Mouse (Mus musculus) right cerebral cortex, postnatal 4 days (tissue): ENCODE measurements around the gene Trip6.

Experiments used
- DNase-seq: peaks from one replicate; pipeline ENCODE4 v3.0.0-alpha.2; 2022

The Trip6 gene

DNA sequence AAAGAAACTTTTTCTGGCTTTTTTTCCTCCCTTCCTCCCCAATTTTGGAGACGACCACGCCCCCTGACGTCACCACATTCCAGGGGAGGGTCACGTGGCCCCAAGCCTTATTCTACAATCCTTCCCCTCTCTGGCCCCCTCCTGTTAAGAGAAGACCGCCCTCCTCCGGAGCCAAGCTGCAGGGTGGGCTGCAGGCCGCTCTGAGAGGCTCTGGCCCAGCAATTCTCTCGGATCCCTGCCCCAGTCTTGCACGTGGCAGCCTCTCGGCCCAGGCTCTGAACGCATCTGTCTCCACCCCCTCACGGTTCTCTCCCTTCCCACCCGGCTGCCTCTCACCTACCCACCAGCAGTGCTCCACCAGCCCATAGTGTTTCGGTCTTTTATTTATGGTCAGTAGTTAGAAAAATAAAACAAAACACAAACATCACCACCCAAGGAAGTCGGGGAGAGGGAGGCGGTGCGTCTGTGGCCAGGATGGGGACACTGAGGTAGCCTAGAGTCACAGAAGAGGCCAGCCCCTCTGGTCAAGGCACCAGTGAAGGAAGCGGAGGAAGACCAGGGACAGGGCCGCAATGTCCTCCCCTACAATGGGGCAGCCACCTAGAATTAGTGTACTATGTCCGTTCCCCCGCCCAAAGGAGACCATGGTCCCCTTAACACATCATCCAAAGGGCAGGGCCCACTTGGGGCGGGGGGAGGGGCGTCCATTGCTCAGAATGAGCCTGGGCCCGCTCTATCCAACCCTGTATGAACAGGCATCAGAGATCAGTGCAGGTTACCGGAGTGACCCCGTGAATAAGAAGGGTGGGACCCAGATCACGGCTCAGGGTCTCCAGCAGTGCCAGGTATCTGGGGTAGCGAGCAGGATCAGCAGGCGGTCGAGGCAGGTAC, at the start of gene Trip6:
TSS of gene Trip6 (minus strand) at position 212 of the 891 bp plus-strand sequence.
- DNase-seq, result peak; percentile 79

DNA sequence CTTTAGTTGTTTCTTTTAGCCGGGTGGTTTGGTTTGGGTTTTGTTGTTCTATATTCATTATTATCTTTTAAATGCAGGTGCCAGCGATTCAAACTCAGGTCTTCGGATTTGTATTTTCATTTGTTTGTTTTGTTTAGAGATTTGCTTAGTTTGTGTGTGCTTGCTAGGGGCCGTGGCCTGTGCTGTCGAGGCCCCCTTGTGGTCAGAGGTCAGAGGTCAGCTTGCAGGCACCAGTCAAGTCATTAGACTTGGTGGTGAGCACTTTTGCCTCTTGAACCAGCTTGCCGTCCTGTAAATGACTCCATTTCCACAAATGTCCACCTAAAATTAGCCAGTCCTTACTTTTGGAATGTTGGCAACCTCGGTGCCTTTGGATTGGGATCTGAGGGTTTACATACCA, 44.2 kb upstream of the Trip6 start:
- no peak for DNase-seq

DNA sequence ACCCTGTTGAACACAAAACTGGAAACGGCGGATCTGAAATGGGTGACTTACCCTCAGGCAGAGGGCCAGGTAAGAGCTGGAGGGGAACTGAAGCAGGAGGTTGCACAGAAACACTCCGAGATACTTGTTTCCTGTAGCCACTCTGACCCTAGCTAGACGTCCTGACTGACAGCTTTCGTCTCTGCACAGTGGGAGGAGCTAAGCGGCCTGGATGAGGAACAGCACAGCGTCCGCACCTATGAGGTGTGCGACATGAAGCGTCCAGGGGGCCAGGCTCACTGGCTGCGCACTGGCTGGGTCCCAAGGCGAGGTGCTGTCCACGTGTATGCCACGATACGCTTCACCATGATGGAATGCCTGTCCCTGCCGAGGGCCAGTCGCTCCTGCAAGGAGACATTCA, 39.9 kb upstream of the Trip6 start:
- DNase-seq, result no peak

DNA sequence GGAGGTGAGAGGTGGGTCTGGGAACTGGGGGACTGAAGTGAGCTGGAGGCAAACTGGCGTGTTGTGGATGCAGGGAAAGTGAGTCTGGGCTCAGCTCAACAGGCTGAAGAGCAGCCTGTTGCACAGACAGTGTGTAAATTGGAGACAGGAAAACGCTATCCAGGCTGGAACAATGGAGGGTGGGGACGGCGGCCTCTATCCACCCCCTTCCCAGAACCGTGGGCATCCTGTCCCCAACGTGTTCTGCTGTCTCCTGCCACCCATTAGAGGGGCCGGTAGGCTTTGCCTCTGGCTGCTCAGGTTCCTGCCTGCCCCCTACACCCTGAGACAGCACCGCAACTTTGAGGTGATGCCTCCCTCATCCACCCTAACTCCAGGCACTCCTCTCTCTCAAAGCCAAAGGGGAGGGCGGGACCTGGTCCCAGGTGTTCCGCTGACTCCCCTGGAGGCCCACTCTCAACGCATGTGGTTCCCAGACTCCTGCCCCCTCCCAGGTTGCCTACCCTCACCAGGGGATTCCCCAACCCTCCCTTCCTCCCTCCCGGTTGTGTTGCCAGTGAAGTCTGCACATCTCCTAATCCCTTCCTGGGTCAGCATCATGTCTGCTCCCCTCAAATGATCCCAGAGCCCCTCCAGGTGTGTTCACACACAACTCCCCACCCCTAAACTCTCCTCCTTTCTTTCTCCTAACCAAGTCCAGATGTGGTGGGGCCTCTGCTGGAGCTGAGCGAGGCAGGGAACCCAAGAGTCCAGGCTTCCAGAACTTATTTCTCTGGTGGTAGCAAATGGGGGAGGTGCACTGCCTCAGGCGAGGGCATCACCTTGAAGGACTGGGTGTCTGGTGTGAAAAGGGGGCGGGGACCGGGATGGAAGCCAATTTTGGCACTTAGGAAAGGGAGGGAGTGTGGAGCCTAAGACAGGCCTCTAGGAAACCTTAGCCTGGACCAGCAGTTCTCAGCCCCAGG, 38.1 kb upstream of the Trip6 start:
- no peak for DNase-seq

DNA sequence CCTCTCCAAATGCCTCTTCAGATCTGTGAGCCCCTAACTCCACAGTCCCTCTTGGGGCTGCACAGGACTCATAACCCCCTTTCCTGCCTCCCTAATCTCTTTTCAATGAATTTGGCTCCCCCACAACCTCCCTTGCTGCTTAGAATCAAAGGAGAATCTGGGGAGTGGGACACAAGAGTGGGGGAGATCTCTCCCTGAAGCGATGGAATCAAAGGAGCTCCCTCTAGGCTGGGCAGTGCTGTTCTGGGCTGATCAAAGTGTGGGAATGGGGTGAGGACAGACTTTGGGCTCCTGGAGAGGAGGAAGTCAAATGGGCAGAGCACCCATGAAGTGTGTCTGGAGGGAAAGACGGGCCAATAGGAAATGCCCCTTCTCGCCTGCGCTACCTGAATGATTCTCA, 37.2 kb upstream of the Trip6 start:
- no peak for DNase-seq

DNA sequence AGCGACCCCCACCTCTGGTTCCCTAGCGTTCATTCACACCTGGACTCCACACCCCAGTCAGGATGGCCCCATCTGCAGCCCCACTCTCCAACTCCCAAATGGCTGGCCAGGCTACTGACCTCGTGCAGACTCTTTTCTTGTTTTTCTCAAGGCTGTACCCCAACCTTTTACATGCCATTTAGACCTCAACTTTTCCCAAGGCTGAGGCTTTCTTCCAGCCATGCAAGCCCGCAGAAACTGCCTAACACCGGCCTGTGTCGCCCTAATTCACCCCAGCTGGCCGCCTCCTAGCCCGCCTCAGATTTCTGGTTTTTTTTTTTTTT, 36.8 kb upstream of the Trip6 start:
- no peak for DNase-seq

DNA sequence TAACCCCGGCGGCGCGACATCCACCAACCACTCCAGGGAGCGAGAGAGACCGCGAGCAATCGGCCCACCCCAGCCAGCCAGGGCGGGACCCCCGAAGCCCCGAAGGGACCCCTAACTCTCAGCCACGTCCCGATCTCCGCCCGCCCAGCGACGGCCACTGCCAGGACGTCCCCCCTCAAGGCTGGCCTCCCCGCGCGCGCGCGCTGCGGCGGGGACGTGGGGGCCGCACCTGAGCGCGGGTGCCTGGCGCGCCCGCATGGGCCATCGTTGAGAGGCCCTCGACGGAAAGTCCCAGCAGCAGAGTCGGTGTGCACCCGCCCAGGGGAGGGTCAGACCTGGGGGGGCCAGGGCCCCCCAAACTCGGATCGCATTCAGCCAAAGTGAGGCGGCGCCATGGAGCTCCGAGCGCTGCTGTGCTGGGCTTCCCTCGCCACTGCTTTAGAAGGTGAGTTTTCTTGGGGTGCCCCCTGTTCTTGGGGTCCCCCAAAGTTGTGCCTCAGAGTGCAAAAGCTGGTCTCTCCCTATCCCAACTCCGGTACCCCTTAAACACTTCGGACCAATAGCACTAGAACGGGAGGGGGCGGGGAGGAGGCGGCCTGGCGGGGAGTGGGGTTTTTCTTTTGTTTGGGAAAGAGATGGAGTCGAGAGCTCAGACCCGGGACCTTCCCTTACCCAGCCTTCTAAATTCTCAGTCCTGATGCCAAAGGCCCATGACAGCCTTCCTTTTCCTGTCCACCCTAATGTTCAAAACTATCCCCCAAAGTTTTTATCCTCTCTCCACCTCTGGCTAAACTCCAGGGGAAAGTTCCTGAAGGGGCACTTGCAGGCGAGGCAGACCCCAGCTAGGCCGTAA, 36.2 kb upstream of the Trip6 start:
- DNase-seq, result no peak

DNA sequence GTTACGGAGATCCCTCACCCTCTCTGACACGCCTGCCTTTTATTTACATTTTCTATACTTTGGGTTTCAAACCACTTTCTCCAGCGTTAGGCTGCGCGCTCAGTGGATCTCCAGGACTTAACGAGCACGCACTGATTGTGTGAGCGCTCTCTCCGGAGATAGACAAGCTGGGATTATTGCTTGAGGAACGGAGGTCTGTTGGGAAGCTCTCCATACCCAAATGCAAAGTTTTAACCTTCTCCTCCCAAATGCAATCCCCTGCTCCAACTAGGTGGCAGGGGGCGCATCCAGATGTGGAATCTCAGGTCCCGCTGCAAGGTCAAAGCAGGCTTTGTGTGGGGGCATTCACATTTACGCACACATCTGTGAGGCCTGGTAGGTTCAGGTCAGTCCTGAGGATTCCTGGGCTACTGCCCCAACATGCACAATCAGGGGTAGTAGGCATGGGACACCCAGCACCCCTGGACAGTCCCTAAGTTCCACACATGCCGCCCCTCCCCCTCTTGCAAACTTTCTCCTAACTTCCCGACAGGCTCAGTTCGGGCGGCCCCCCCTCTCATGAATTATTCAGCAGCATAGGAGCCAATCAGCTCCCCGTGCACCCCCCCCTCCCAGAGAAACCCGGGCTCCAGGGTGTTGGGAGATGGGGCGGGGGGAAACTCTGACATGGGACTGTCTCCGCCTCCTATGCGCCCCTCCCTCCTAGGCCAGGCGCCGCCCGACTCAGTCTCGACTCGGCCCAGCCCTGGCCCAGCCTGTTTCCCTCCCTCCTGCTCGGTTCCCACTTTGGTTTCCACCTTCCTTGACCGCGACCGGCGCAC, 35.4 kb upstream of the Trip6 start, which contains the start of gene Ephb4:
TSS of gene Ephb4 (plus strand) at position 726 of the 821 bp plus-strand sequence.
- DNase-seq, result peak; percentile 65

DNA sequence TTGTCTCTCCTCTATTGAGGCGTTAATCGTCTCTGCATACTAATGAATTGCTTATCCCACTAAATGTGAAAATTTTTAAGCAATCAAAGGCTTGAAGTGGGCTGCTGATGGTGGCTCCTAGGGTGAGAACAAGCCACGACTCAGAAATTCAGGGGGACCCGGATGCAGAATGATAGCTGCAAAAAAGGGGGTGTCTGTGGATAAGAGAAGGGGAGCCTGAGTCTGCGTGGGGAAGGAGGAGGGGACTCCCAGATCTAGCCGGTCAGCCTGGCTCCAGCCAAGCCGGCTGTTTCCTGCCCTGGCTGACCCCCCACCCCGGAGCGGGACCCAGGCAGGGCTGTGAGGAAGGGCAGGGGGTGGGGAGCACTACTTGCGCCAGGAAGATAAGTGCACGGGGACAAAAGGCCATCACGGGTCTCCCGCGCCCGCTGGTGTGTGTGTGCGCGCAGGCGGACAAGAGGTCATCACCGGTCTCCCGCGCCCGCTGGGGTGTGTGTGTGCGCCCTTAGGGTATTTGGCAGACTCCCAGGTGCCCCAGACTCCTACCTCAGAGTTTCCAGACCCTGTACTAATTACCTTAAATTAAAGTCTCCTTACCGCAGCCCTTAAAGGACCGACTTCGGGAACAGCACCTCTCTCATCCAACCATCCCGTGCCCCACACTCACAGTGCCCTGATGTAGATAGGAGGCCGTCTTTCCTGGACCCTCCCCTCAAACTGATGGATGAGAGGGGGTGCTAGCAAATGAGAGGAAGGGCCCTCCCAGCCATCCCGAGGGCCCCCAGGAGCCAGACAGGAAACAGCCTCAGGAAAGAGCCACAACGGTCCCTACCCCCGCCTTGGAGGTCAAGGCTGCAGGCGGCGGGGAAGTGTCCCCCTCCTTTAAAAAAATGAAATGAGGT, 34.5 kb upstream of the Trip6 start:
- DNase-seq, result no peak

DNA sequence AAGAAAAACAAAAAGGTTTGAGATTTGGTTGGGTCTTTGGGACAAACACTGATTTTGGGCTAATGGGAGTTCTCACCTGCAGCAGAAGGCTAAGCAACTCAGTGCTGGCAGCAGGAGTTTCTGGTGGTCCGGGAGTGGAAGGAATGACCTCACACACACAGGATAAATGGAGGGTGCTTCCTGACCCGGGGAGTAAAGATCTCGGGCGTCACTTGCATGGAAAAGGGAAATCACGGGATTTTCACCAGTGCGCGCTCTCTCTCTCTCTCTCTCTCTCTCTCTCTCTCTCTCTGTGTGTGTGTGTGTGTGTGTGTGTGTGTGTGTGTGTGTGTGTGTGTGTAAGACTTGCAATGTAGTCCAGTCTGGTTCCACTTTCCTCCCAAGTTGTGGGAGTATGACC, 33.7 kb upstream of the Trip6 start:
- no peak for DNase-seq

DNA sequence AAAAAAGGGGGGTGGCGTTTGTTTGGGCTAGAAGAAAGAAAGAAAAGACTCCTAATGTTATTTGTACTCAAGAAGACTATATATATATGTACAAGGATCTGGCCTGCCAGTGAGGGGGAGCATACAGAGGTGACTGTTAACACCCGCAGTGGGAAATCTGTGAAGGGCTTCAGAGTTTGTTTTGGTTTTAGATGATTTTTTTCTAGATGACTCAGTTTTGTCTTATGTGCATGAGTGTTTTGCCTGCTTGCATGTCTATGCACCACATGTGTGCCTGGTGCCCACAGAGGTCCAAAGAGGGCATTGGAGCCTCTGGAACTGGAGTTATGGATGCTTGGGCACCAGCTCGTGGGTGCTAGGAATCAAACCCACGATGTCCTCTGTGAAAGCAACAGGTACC, 32.8 kb upstream of the Trip6 start:
- DNase-seq, result no peak

DNA sequence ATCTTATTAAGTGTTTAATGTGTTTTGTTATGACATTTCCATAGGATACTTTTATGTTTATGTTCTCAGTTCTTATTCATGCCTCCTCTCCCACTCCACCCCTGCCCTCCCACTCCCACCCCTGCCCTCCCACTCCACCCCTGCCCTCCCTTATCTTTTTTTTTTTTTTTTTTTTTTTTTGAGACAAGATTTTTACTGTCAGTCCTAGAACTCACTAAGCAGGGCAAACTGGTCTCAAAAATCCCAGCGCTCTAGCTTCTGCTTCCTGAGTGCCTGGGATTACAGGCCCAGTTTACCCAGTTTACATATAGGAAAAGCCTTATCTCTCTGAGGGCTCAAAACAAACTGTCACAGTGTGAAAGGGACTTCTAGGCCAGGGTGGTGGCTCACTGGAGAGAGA, 32.2 kb upstream of the Trip6 start:
- DNase-seq, result no peak

DNA sequence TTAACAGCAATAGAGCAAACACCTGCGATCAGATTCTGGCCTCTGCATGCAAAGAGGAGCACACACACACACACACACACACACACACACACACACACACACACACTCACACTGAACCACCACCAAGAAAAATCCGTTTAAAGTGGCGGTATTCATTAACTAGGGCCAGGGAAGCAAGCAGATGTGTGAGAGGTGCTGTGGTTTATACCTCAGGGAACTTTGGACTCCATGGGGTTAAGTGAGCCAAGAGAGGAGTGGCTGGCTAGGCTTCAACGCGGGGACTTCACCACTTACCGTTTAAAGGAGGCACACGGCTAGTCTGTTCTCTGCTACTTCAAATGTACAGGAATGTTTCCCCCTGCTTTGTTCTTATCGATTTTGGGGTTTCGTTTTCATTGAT, 31.6 kb upstream of the Trip6 start:
- no peak for DNase-seq

DNA sequence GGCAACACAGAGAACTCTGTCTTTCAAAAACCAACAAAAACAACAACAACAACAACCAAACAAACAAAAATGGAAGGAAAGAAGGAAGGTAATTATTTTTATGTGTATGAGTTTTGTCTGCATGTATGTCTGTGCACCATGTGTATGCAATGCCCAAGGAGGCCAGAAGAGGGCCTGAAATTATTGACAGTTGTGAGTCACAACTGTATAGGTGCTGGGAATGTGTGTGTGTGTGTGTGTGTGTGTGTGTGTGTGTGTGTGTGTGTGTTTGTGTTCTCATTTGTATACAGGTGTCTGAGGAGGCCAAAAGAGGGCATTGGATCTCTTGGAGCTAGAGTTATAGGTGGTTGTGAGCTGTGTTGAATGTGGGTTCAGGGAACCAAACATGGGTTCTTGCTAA, 29.7 kb upstream of the Trip6 start:
- no peak for DNase-seq

DNA sequence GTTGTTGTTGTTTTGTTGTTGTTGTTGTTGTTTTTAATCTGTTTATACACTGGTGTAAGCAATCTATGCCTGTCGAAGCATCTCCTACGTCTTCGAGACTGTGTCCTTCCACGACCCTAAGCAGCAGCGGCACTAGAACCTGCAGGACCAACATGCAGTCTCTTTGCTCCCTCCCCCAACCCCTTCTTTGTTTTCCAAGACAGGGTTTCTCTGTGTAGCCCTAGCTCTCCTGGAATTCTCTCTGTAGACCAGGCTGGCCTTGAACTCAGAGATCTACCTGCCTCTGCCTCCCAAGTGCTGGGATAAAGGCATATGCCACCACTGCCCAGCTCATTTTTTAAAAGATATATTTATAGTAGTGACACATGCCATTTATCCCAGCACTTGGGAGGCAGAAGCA, 29.2 kb upstream of the Trip6 start:
- no peak for DNase-seq

DNA sequence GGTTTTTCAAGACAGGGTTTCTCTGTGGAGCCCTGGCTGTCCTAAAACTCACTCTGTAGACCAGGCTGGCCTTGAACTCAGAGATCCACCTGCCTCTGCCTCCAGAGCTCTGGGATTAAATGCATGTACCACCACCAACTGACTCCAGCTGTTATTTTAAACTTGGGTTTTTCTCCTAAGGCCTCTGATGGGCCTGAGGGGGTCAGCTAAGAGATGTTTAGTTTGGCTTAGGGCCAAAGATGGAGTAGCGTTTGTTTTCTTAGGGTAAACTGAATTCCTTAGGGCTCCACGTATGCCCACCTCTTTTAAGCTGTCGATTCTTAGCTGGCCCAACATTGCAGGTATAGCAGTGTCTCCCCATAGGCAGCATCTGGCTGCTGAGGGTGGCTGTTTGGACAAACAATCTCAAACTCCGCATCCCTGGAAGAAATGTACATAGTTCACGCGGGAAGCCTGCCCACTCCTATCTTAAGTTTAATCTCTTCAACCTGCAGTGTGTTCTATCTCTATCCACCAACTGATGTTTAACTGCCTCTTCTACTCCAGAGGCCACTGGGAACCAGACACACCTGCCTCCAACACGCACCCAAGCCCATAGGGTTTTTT, 28.3 kb upstream of the Trip6 start:
- DNase-seq, result no peak

DNA sequence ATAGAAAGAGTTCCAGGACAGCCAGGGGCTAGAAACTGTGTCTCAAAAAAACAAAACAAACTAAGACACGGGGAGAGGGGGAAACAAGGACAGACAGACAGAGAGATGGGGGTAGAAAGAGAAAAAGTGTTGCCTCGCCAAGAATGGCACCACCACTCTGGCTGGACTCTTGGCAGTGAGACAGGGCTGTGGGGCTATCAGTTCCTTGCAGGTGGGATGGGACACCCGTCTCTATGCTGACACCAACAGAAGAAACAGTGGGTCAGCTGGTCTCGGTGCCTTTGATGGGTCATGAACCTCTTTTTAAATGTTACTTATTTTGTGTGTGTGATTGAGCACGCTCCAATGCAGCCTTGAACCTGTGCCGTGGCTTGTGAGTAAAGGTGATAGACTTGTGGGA, 26.0 kb upstream of the Trip6 start:
- DNase-seq, result no peak

DNA sequence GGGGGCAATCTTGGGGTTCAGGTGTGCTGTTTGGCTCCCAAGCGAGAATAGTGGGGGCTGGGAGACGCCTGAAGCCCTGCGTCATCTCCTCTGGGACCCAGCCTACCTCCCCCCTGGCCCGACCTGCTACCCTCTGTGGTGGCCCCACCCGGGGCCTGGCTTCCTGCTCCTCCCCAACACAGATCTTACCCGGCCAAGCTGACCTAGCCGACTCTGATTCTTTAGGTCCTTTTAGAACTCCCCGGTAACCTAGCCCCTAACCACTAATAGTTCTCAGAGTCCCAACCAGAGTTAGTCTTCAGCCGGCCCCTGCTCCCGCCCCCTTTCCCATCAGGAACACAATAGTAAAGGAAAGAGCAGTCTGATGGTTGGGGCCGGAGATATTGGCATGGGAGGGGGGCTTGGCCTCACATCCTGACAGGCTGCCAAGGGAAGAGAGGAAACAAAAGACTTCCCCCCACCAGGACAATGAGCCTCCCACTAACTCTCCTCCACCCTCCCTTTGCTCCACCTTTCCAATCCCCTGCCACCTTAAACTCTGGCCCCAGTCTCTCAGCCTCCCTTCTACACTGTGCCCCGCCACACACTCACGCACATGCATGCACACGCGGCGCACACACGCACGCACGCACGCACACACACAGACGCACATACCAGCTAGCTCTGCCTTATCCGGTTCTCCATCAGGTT, 25.2 kb upstream of the Trip6 start:
- peak; percentile 61 for DNase-seq

DNA sequence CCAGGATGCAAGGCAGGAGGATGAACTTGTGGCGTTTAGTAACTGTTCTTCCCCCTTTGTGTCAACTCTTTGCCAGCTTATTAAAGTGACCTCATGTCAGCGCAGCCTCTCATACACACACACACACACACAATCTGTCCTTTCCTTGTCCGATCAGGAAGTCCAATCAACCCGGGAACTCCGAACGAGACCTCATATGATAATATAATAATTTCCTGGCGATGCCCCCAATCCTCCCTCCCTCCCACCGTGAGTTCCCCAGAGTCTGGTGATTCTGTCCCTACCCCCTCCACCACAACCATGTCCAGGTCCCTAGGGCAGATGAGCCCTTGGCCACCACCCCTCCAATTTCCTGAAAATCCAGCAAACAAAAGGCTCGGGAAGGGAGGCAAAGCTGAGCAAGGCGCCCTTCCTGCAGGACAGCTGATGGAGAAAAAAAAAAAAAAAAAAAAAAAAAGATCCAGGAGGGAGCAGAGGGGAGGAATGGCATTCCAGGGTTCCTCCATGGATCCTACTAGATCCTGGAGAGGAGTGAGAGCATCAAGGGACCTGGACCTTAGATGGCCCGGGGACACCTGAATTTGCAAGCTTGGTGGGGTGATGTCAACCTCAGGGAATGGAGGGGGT, 24.6 kb upstream of the Trip6 start:
- no peak for DNase-seq
